Mouse (Mus musculus) hindbrain, embryonic 11.5 days (tissue): ENCODE measurements at regions not wholly inside any gene's neighbourhood (a gene's known extent, or its start where the extent isn't known, plus 50 kb on each side); places are given as distances from the start of the nearest gene placed in this dataset.

ENCODE experiments used
- ATAC-seq: fragments of 200-750 bp; cut with Nextera tagmentation; 2 replicates; pipeline ENCODE4 v1.8.0; 2017; ENCODE audit warnings: mild to moderate bottlenecking, moderate TSS enrichment, moderate library complexity; ENCODE audit not compliant: low FRiP score
- DNase-seq: peaks from one replicate; pipeline ENCODE4 v3.0.0-alpha.2; 2015; ENCODE audit warnings: low spot score
- H3K27ac ChIP-seq: fragments of 300-500 bp; sonication (generic); 2 replicates; pipeline ENCODE4 v1.5.1; 2014; ENCODE audit warnings: mild to moderate bottlenecking, low read depth, low read length
- H3K27me3 ChIP-seq: fragments of 300-500 bp; sonication (generic); 2 replicates; pipeline ENCODE4 v1.6.1; 2014; ENCODE audit warnings: mild to moderate bottlenecking, low read length, moderate library complexity, mixed read lengths; ENCODE audit not compliant: control insufficient read depth, insufficient read depth
- H3K36me3 ChIP-seq: fragments of 300-500 bp; sonication (generic); 2 replicates; pipeline ENCODE4 v1.6.1; 2014; ENCODE audit warnings: mild to moderate bottlenecking, low read length, moderate library complexity, mixed read lengths; ENCODE audit not compliant: control insufficient read depth, insufficient read depth
- H3K4me1 ChIP-seq: fragments of 300-500 bp; sonication (generic); replicated peaks from 2 replicates; pipeline ENCODE4 v1.6.1; 2014; ENCODE audit warnings: low read length, mixed read lengths; ENCODE audit not compliant: control insufficient read depth, insufficient read depth
- H3K4me2 ChIP-seq: fragments of 300-500 bp; sonication (generic); replicated peaks from 2 replicates; pipeline ENCODE4 v1.6.1; 2014; ENCODE audit warnings: mild to moderate bottlenecking, low read depth, low read length
- H3K4me3 ChIP-seq: fragments of 300-500 bp; sonication (generic); 2 replicates; pipeline ENCODE4 v1.5.1; 2014; ENCODE audit warnings: low read depth, low read length
- H3K9ac ChIP-seq: fragments of 300-500 bp; sonication (generic); 2 replicates; pipeline ENCODE4 v1.6.1; 2014; ENCODE audit warnings: low read depth, low read length
- H3K9me3 ChIP-seq: fragments of 300-500 bp; sonication (generic); 2 replicates; pipeline ENCODE4 v1.6.1; 2016; ENCODE audit warnings: low read length; ENCODE audit not compliant: control insufficient read depth
- WGBS: fragments of 180-500 bp; shearing (Covaris S2); extraction: QIAGEN DNeasy Blood & Tissue Kit; methylation state at CpG from one replicate; pipeline ENCODE4 v1.1.7; 2014; 5-methylcytosine and 5-hydroxymethylcytosine counted together

GRCm38 (mm10) chr7:123059718-123060337 lies 63.9 kb upstream of the Tnrc6a start:
- H3K27me3 ChIP-seq: no peaks in the 10 kb centered on the region
- H3K4me1 ChIP-seq: peaks cover 5% of the 10 kb centered on the region; the same call in 1 of the 2 replicates
- DNase-seq (no peak), ATAC-seq (no peak)
- no peaks in the 10 kb centered on the region for H3K36me3 ChIP-seq
- H3K9me3 ChIP-seq: no peaks in the 10 kb centered on the region
- no peak overlapping the region for H3K4me3 ChIP-seq
- WGBS: 92% methylated on average over 9 of the region's 9 CpGs
- no peak overlapping the region for H3K4me2 ChIP-seq
- no peak overlapping the region for H3K27ac ChIP-seq
- H3K9ac ChIP-seq: no peak overlapping the region

DNA sequence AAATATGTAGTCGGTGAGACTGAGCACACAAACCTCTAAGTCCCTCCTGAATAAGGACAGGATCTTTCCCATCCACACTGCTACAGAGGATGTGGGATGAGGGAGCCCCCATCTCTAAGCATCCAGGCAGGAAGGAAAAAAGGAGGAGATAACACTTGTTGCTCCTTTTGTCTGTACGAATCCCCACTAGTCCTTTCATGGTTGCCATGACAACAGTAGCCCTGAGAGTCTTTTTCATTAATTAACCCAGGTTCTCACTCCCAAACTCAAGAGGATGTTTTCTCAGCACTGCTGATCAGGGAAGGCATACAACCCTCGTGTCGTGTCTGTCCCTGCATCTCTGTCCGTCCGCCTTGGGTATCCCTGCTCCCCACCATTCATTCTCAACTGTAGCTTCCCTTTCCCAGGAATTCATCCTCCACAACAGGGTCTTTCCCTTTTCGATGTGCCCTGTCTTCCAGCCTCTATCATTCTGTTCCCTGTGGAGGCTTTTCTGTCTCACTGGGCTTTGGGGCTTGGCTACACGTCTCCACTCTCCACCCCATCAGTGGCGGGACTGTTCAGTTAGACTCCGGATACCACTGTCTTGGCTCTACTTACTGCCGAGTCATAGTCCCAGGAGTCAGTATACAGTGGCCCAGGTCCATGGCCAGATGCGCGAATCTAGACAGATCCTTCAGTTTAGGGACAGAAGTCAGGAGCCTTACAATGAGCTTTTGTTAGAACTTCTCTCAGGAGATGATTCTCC lies 60.2 kb upstream of the Tnrc6a start:
- WGBS: 43% methylated on average over 13 of the region's 13 CpGs
- H3K27me3 ChIP-seq: no peaks in the 10 kb centered on the region
- peaks cover 5% of the 10 kb centered on the region; the same call in 1 of the 2 replicates for H3K4me1 ChIP-seq
- DNase-seq (peak; percentile 35), ATAC-seq (no peak)
- H3K27ac ChIP-seq: no peak overlapping the region
- no peak overlapping the region for H3K9ac ChIP-seq
- no peak overlapping the region for H3K4me2 ChIP-seq
- no peaks in the 10 kb centered on the region for H3K36me3 ChIP-seq
- H3K9me3 ChIP-seq: no peaks in the 10 kb centered on the region
- H3K4me3 ChIP-seq: no peak overlapping the region

GRCm38 (mm10) chr7:123065951-123066351 lies 57.7 kb upstream of the Tnrc6a start:
- Histone ChIP-seq H3K4me3 (no peak overlapping the region), H3K36me3 (no peaks in the 10 kb centered on the region), H3K27ac (no peak overlapping the region), H3K9me3 (no peaks in the 10 kb centered on the region), H3K9ac (no peak overlapping the region), H3K4me2 (no peak overlapping the region), H3K4me1 (peaks cover 5% of the 10 kb centered on the region; the same call in 1 of the 2 replicates), H3K27me3 (no peaks in the 10 kb centered on the region)
- ATAC-seq (no peak), DNase-seq (no peak)
- WGBS: 94% methylated on average over 13 of the region's 13 CpGs

DNA sequence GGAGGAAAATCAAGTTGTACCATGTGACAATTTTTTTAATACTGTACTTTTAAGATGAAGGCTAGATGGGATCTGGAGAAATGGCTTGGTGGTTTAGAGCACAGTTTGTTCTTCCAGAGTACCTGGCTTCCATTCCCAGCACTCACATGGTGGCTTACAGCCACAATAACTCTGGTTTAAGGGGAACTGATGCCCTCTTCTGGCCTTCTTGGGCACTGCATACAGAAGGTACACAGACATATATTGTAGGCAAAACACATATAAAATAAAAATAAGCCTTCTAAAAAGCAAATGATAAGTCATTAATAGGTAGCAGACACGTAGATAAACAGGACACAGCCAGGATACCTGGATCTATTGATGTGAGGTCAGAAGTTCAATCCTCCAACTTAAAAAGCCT lies 56.3 kb upstream of the Tnrc6a start:
- Histone ChIP-seq H3K4me1 (peaks cover 5% of the 10 kb centered on the region; the same call in 1 of the 2 replicates), H3K36me3 (no peaks in the 10 kb centered on the region), H3K4me2 (no peak overlapping the region), H3K27ac (no peak overlapping the region), H3K27me3 (no peaks in the 10 kb centered on the region), H3K9me3 (no peaks in the 10 kb centered on the region), H3K4me3 (no peak overlapping the region), H3K9ac (no peak overlapping the region)
- ATAC-seq (no peak), DNase-seq (no peak)
- 84% methylated on average over 1 of the region's 1 CpGs for WGBS

DNA sequence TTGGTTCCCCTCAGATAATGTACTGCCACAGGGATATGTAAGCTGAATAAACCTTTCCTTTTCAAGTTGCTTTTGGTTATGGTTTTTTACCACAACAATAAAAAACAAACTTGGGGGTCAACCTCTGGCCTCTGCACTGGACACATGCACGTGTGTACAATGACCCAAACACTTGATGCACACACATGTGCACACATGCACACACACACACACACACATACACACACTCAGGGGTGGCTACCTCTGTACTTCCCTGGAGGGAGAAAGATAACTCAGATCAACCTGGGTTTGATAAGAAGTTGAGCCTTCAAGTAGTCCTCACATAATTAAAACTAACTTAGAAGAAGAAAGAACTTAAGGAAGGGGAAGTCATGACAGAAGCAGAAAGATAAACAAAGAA lies 55.4 kb upstream of the Tnrc6a start:
- DNase-seq (no peak), ATAC-seq (peak; percentile 51; the same call in 1 of the 2 replicates)
- no peak overlapping the region for H3K27ac ChIP-seq
- H3K4me2 ChIP-seq: no peak overlapping the region
- 82% methylated on average over 1 of the region's 1 CpGs for WGBS
- H3K9me3 ChIP-seq: no peaks in the 10 kb centered on the region
- H3K36me3 ChIP-seq: no peaks in the 10 kb centered on the region
- H3K4me3 ChIP-seq: no peak overlapping the region
- no peaks in the 10 kb centered on the region for H3K27me3 ChIP-seq
- H3K4me1 ChIP-seq: 0 out of 2 replicates have a peak, but pooled peaks cover 2% of the 10 kb centered on the region
- H3K9ac ChIP-seq: no peak overlapping the region

- H3K9ac ChIP-seq: no peak overlapping the region
Observed at GRCm38 (mm10) chr7:123068715-123069273, 54.9 kb upstream of the Tnrc6a start.

GRCm38 (mm10) chr7:123069280-123069679 lies 54.4 kb upstream of the Tnrc6a start:
- Histone ChIP-seq H3K36me3 (no peaks in the 10 kb centered on the region), H3K4me1 (no peaks in the 10 kb centered on the region), H3K9ac (no peak overlapping the region), H3K4me3 (no peak overlapping the region), H3K27me3 (no peaks in the 10 kb centered on the region), H3K4me2 (no peak overlapping the region), H3K27ac (no peak overlapping the region), H3K9me3 (no peaks in the 10 kb centered on the region)
- DNase-seq (peak; percentile 28), ATAC-seq (peak; percentile 77)
- 16% methylated on average over 4 of the region's 4 CpGs for WGBS

More at GRCm38 (mm10) chr7:123068715-123069273, 54.9 kb upstream of the Tnrc6a start:
- WGBS: 50% methylated on average over 9 of the region's 9 CpGs
- no peak overlapping the region for H3K4me3 ChIP-seq
- peak; percentile 49 for DNase-seq
- peak overlapping the region; percentile 10; the same call in 1 of the 2 replicates for H3K27ac ChIP-seq
- ATAC-seq: peak; percentile 90
- no peaks in the 10 kb centered on the region for H3K36me3 ChIP-seq
- no peak overlapping the region for H3K4me2 ChIP-seq
- no peaks in the 10 kb centered on the region for H3K27me3 ChIP-seq
- H3K4me1 ChIP-seq: no peaks in the 10 kb centered on the region
- no peaks in the 10 kb centered on the region for H3K9me3 ChIP-seq

- Histone ChIP-seq H3K4me2 (no peak overlapping the region), H3K27ac (no peak overlapping the region), H3K27me3 (no peaks in the 10 kb centered on the region), H3K4me3 (no peak overlapping the region), H3K9me3 (no peaks in the 10 kb centered on the region), H3K36me3 (no peaks in the 10 kb centered on the region), H3K4me1 (no peaks in the 10 kb centered on the region), H3K9ac (no peak overlapping the region)
- 79% methylated on average over 4 of the region's 4 CpGs for WGBS
- ATAC-seq: no peak
- DNase-seq: no peak
Observed at GRCm38 (mm10) chr7:123070861-123071260, 52.8 kb upstream of the Tnrc6a start.
